Mouse (Mus musculus) CD4-positive, CD25-positive, alpha-beta regulatory T cell (primary cell): Measurements from ENCODE around the gene Oser1. TPM values are rescaled to one million over a fixed set of nuclear protein-coding genes. Genes with fewer than 3 reads are reported as not detected.

Experiments used
- polyA plus RNA-seq: library from polyadenylated mRNA; unstranded; fragments of 100-300 nt; shearing (Covaris generic); gene quantifications from one replicate; pipeline ENCODE4 v1.2.1, GENCODE M21; 2017

Gene Oser1
- 93.7 TPM for polyA plus RNA-seq

DNA sequence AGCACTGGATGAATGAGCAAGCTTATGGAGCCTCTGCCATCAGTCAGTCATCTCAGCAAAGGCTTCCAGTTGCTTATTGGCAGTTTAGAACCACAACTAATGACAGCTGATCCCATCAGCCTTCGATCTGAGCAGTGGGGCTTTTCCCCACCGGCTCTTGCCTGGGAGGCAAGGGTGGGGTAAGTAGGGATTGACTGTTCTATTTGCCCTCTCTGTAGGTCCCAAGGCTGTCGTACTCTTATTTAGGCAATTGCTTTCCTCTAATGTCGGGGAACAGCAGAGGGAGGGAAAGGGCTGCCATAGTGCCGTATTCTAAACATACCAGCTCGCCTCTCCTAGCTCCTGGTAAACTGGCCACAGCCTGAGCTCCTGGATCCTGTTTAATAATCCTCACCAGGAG, at the start of gene Oser1:
TSS of gene Oser1 (minus strand) at position 101 of the 400 bp plus-strand sequence.

DNA sequence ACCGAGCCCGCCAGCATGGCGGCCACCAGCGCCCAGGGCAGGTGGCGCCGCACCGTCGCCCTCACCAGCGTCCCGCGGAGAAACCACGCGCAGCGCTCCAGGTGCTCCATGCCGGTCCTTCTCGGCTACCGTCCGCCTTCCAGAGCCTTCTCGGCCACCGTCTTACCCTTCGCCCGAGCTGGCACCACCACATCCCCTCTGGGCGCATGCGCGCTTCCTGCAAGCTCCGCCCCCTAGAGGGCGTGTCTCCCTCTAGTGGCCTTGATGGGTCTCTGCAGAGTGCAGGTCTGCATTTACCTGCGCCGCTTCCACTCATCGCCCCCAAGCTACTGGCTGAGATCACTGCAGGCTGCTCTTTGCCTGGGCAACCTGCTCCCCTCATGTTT, 48.0 kb upstream of the Oser1 start, which contains the start of gene Fitm2:
TSS of gene Fitm2 (minus strand) at position 164 of the 386 bp plus-strand sequence.

DNA sequence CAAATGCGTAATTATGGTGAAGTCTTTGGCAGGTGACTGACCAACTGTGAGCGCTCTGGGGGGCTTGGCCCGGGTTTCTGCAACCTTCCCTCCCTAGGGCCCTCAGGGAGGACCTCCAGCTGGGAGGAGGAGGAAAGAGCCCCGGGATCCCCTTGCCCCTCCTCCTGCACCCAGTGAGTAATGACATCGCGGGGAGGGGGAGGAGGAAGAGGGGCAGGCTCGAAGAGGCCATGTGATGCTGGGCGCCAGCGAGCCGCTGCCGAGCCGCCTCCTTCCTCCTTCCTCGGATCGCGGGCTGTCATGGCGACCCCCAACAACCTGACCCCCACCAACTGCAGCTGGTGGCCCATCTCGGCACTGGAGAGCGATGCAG, 13.7 kb upstream of the Oser1 start, which contains the start of gene Gdap1l1:
TSS of gene Gdap1l1 (plus strand) at position 231 of the 373 bp plus-strand sequence.

DNA sequence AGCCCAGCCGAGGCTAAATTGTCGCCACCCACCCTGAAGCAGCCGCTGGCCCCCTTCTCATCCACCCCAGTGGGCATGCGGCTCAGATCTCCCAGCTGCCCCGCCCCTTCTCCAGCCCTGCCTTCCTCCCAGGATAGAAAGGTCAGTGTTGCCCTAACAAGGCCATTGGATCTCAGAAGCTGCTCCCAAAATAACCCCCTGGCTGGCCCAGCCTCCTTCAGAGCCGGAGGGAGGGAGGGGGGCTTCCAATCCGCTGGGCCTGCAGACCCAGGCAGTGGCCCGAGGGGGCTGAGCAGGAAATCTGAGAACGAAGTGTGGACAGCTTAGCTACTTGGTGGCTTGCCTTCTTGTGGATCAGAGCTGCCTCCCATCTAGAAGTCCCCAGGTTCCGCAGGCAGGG, 26.6 kb downstream of the Oser1 start, which contains the start of gene Jph2:
TSS of gene Jph2 (minus strand) at position 89 of the 400 bp plus-strand sequence.

Other genes starting within 250 kb of the Oser1 start
- 26.3 TPM for gene Tox2, start 221.6 kb downstream of the Oser1 start, polyA plus RNA-seq
- not detected for gene Jph2, start 26.7 kb downstream of the Oser1 start, polyA plus RNA-seq
- not detected for gene Gdap1l1, start 13.8 kb upstream of the Oser1 start, polyA plus RNA-seq
- 4.1 TPM for gene Fitm2, start 47.9 kb upstream of the Oser1 start, polyA plus RNA-seq
- gene R3hdml, start 67.6 kb upstream of the Oser1 start, polyA plus RNA-seq = not detected
- gene Hnf4a, start 82.1 kb upstream of the Oser1 start, polyA plus RNA-seq = not detected
- gene Ttpal, start 177.6 kb upstream of the Oser1 start, polyA plus RNA-seq = 58.2 TPM
- gene Serinc3, start 220.4 kb upstream of the Oser1 start, polyA plus RNA-seq = 508 TPM
- gene Pkig, start 233.7 kb upstream of the Oser1 start, polyA plus RNA-seq = 4.4 TPM